Mouse (Mus musculus): ENCODE measurements around the gene Ppia. TPM values are rescaled to one million over a fixed set of nuclear protein-coding genes. Genes with fewer than 3 reads are reported as not detected.

The Ppia gene
- total and polyA plus RNA-seq, 3 experiments, result 196 to 3,073 (median 2,027) TPM

GRCm38 (mm10) chr11:6463159-6463837, 48.1 kb downstream of the Ppia start:
- ATAC-seq (ENCODE audit: extremely low read depth, insufficient number of reproducible peaks, low FRiP score, poor library complexity, severe bottlenecking), result no peak
- TF ChIP-seq TAL1 (conservative IDR thresholded peaks at IDR 0.05; ENCODE audit: low read depth, low read length) (no peak), GATA2 (IDR thresholded peaks at IDR 0.05; ENCODE audit: borderline replicate concordance, low read depth, low read length) (no peak), CTCF (IDR thresholded peaks at IDR 0.05; ENCODE audit: low read depth, low read length) (no peak), POLR2AphosphoS5 (IDR thresholded peaks at IDR 0.05; ENCODE audit: insufficient replicate concordance, low read depth, low read length) (no peak), GATA1 (IDR thresholded peaks at IDR 0.05; ENCODE audit: borderline replicate concordance, low read length) (no peak)
- Histone ChIP-seq H3K4me3 (ENCODE audit: low read depth, low read length) (no peak overlapping the region), H3K36me3 (replicated peaks) (peaks cover 25% of the 10 kb centered on the region), H3K27me3 (ENCODE audit: insufficient read depth, low read length) (no peaks in the 10 kb centered on the region; the same call in 1 of the 2 replicates), H3K4me1 (ENCODE audit: insufficient read depth, low read depth, low read length) (peaks cover 13% of the 10 kb centered on the region), H3K9me3 (replicated peaks) (0 out of 2 replicates have a peak, but pooled peaks cover 3% of the 10 kb centered on the region)
- no peak for DNase-seq (ENCODE audit: low spot score)

DNA sequence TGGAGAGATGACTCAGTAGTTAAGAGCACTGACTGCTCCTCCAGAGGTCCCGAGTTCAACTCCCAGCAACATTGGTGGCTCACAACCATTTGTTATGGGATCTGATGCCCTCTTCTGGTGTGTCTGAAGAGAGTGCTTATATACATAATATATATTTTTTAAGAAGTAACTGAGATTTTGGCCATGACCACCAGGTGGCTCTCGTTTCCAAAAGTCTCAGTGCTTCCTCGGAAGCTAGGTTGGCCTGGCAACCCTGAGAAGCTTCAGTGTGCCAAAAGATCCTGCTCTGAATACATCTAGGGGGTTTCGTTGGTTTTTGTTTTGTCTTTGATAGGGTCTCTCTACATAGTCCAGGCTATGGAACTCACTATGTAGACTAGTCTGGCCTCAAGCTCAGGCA, 49.9 kb downstream of the Ppia start:
- Histone ChIP-seq H3K27me3 (ENCODE audit: insufficient read depth, low read length) (no peaks in the 10 kb centered on the region; the same call in 1 of the 2 replicates), H3K4me1 (ENCODE audit: insufficient read depth, low read depth, low read length) (peaks cover 24% of the 10 kb centered on the region), H3K36me3 (replicated peaks) (peaks cover 36% of the 10 kb centered on the region), H3K9me3 (replicated peaks) (no peaks in the 10 kb centered on the region), H3K4me3 (ENCODE audit: low read depth, low read length) (no peak overlapping the region)
- no peak for ATAC-seq (ENCODE audit: extremely low read depth, insufficient number of reproducible peaks, low FRiP score, poor library complexity, severe bottlenecking)
- no peak for TF ChIP-seq GATA1 (IDR thresholded peaks at IDR 0.05; ENCODE audit: borderline replicate concordance, low read length)
- TF ChIP-seq CTCF (IDR thresholded peaks at IDR 0.05; ENCODE audit: low read depth, low read length), result no peak
- no peak for TF ChIP-seq POLR2AphosphoS5 (IDR thresholded peaks at IDR 0.05; ENCODE audit: insufficient replicate concordance, low read depth, low read length)
- TF ChIP-seq TAL1 (conservative IDR thresholded peaks at IDR 0.05; ENCODE audit: low read depth, low read length), result no peak
- TF ChIP-seq GATA2 (IDR thresholded peaks at IDR 0.05; ENCODE audit: borderline replicate concordance, low read depth, low read length), result no peak
- no peak for DNase-seq (ENCODE audit: low spot score)

GRCm38 (mm10) chr11:6468541-6468940, 53.3 kb downstream of the Ppia start:
- Histone ChIP-seq H3K9me3 (replicated peaks) (no peaks in the 10 kb centered on the region), H3K4me1 (ENCODE audit: insufficient read depth, low read depth, low read length) (peaks cover 42% of the 10 kb centered on the region), H3K27me3 (ENCODE audit: insufficient read depth, low read length) (no peaks in the 10 kb centered on the region), H3K36me3 (replicated peaks) (peaks cover 56% of the 10 kb centered on the region), H3K4me3 (ENCODE audit: low read depth, low read length) (no peak overlapping the region)
- DNase-seq (ENCODE audit: low spot score) (no peak), ATAC-seq (ENCODE audit: extremely low read depth, insufficient number of reproducible peaks, low FRiP score, poor library complexity, severe bottlenecking) (no peak)
- TF ChIP-seq GATA2 (IDR thresholded peaks at IDR 0.05; ENCODE audit: borderline replicate concordance, low read depth, low read length) (no peak), TAL1 (conservative IDR thresholded peaks at IDR 0.05; ENCODE audit: low read depth, low read length) (no peak), GATA1 (IDR thresholded peaks at IDR 0.05; ENCODE audit: borderline replicate concordance, low read length) (no peak), POLR2AphosphoS5 (IDR thresholded peaks at IDR 0.05; ENCODE audit: insufficient replicate concordance, low read depth, low read length) (no peak), CTCF (IDR thresholded peaks at IDR 0.05; ENCODE audit: low read depth, low read length) (no peak)

Other genes starting within 250 kb of the Ppia start
- 2.4 TPM in 1 of 2 replicates, not detected in the other for gene A730071L15Rik, start 215.4 kb upstream of the Ppia start, total RNA-seq (2014; fragmentation: Nextera tagmentation)
- gene A730071L15Rik, start 215.4 kb upstream of the Ppia start, total RNA-seq (2017), result 0.17 and 0.71 TPM in 2 replicates
- gene A730071L15Rik, start 215.4 kb upstream of the Ppia start, polyA plus RNA-seq (2012), result not detected in 2 replicates
- gene Nudcd3, start 215.0 kb upstream of the Ppia start, total RNA-seq (2014; fragmentation: Nextera tagmentation), result 17.6 and 18.1 TPM in 2 replicates
- gene Nudcd3, start 215.0 kb upstream of the Ppia start, total RNA-seq (2017), result 32.0 and 34.8 TPM in 2 replicates
- 21.7 and 25.7 TPM in 2 replicates for gene Nudcd3, start 215.0 kb upstream of the Ppia start, polyA plus RNA-seq (2012)
- 0.24 TPM in 1 of 2 replicates, not detected in the other for gene Npc1l1, start 185.3 kb upstream of the Ppia start, total RNA-seq (2014; fragmentation: Nextera tagmentation)
- gene Npc1l1, start 185.3 kb upstream of the Ppia start, total RNA-seq (2017), result 0.06 and 0.16 TPM in 2 replicates
- not detected in 2 replicates for gene Npc1l1, start 185.3 kb upstream of the Ppia start, polyA plus RNA-seq (2012)
- gene Ddx56, start 147.7 kb upstream of the Ppia start, total RNA-seq (2014; fragmentation: Nextera tagmentation), result 35.8 and 40.6 TPM in 2 replicates
- 42.5 and 47.4 TPM in 2 replicates for gene Ddx56, start 147.7 kb upstream of the Ppia start, total RNA-seq (2017)
- 16.9 and 20.4 TPM in 2 replicates for gene Ddx56, start 147.7 kb upstream of the Ppia start, polyA plus RNA-seq (2012)
- gene Tmed4, start 140.6 kb upstream of the Ppia start, total RNA-seq (2014; fragmentation: Nextera tagmentation), result 39.7 and 45.1 TPM in 2 replicates
- gene Tmed4, start 140.6 kb upstream of the Ppia start, total RNA-seq (2017), result 34.7 and 36.1 TPM in 2 replicates
- gene Tmed4, start 140.6 kb upstream of the Ppia start, polyA plus RNA-seq (2012), result 33.2 and 38.1 TPM in 2 replicates
- gene Ogdh, start 123.8 kb upstream of the Ppia start, total RNA-seq (2014; fragmentation: Nextera tagmentation), result 97.5 and 108 TPM in 2 replicates
- gene Ogdh, start 123.8 kb upstream of the Ppia start, total RNA-seq (2017), result 57.7 and 65.5 TPM in 2 replicates
- gene Ogdh, start 123.8 kb upstream of the Ppia start, polyA plus RNA-seq (2012), result 33.1 and 49.5 TPM in 2 replicates
- gene Zmiz2, start 26.4 kb upstream of the Ppia start, total RNA-seq (2014; fragmentation: Nextera tagmentation), result 63.4 and 75.4 TPM in 2 replicates
- 6.0 and 7.1 TPM in 2 replicates for gene Zmiz2, start 26.4 kb upstream of the Ppia start, total RNA-seq (2017)
- 245 and 292 TPM in 2 replicates for gene Zmiz2, start 26.4 kb upstream of the Ppia start, polyA plus RNA-seq (2012)
- 53.2 and 62.9 TPM in 2 replicates for gene H2afv, start 29.0 kb downstream of the Ppia start, total RNA-seq (2014; fragmentation: Nextera tagmentation)
- gene H2afv, start 29.0 kb downstream of the Ppia start, total RNA-seq (2017), result 77.3 and 92.1 TPM in 2 replicates
- gene H2afv, start 29.0 kb downstream of the Ppia start, polyA plus RNA-seq (2012), result 68.1 and 97.5 TPM in 2 replicates
- 38.2 and 43.9 TPM in 2 replicates for gene Purb, start 60.5 kb downstream of the Ppia start, total RNA-seq (2014; fragmentation: Nextera tagmentation)
- 32.0 and 34.5 TPM in 2 replicates for gene Purb, start 60.5 kb downstream of the Ppia start, total RNA-seq (2017)
- gene Purb, start 60.5 kb downstream of the Ppia start, polyA plus RNA-seq (2012), result 7.8 and 8.9 TPM in 2 replicates
- 48.5 and 56.5 TPM in 2 replicates for gene Myo1g, start 105.5 kb downstream of the Ppia start, total RNA-seq (2014; fragmentation: Nextera tagmentation)
- 69.2 and 74.5 TPM in 2 replicates for gene Myo1g, start 105.5 kb downstream of the Ppia start, total RNA-seq (2017)
- gene Myo1g, start 105.5 kb downstream of the Ppia start, polyA plus RNA-seq (2012), result 71.8 and 78.8 TPM in 2 replicates
- 16.8 and 22.5 TPM in 2 replicates for gene Ccm2, start 131.4 kb downstream of the Ppia start, total RNA-seq (2014; fragmentation: Nextera tagmentation)
- 32.1 and 43.5 TPM in 2 replicates for gene Ccm2, start 131.4 kb downstream of the Ppia start, total RNA-seq (2017)
- 34.9 and 37.3 TPM in 2 replicates for gene Ccm2, start 131.4 kb downstream of the Ppia start, polyA plus RNA-seq (2012)
- not detected in 2 replicates for gene Nacad, start 190.6 kb downstream of the Ppia start, total RNA-seq (2014; fragmentation: Nextera tagmentation)
- under 0.01 and 0.05 TPM in 2 replicates for gene Nacad, start 190.6 kb downstream of the Ppia start, total RNA-seq (2017)
- not detected in 2 replicates for gene Nacad, start 190.6 kb downstream of the Ppia start, polyA plus RNA-seq (2012)
- gene Tbrg4, start 210.6 kb downstream of the Ppia start, total RNA-seq (2014; fragmentation: Nextera tagmentation), result 71.1 and 72.1 TPM in 2 replicates
- 30.0 and 33.7 TPM in 2 replicates for gene Tbrg4, start 210.6 kb downstream of the Ppia start, total RNA-seq (2017)
- gene Tbrg4, start 210.6 kb downstream of the Ppia start, polyA plus RNA-seq (2012), result 211 and 218 TPM in 2 replicates
- not detected in 2 replicates for gene Wap, start 223.2 kb downstream of the Ppia start, total RNA-seq (2014; fragmentation: Nextera tagmentation)
- not detected in 2 replicates for gene Wap, start 223.2 kb downstream of the Ppia start, total RNA-seq (2017)
- gene Wap, start 223.2 kb downstream of the Ppia start, polyA plus RNA-seq (2012), result not detected in 2 replicates
- not detected in 2 replicates for gene Ramp3, start 243.1 kb downstream of the Ppia start, total RNA-seq (2014; fragmentation: Nextera tagmentation)
- not detected in 2 replicates for gene Ramp3, start 243.1 kb downstream of the Ppia start, total RNA-seq (2017)
- not detected in 2 replicates for gene Ramp3, start 243.1 kb downstream of the Ppia start, polyA plus RNA-seq (2012)

Measured in G1E (cell line).